Mouse (Mus musculus): ENCODE data around the gene Gabbr2.

Gabbr2 gene

GRCm38 (mm10) chr4:46991016-46991958, at the start of gene Gabbr2:
TSS of gene Gabbr2 (minus strand) at chr4:46991873.
- DNase-seq (ENCODE audit: low spot score), result no peak

- no peak for DNase-seq (ENCODE audit: low spot score)
Observed at GRCm38 (mm10) chr4:47039586-47039985, 47.9 kb upstream of the Gabbr2 start.

- peak; percentile 67 for DNase-seq (ENCODE audit: low spot score)
Observed at GRCm38 (mm10) chr4:47037321-47037657, 45.6 kb upstream of the Gabbr2 start.

GRCm38 (mm10) chr4:47036486-47037320, 45.0 kb upstream of the Gabbr2 start:
- no peak for DNase-seq (ENCODE audit: low spot score)

- DNase-seq (ENCODE audit: low spot score), result no peak
Observed at GRCm38 (mm10) chr4:47035536-47035935, 43.9 kb upstream of the Gabbr2 start.

GRCm38 (mm10) chr4:47032171-47032570, 40.5 kb upstream of the Gabbr2 start:
- no peak for DNase-seq (ENCODE audit: low spot score)

GRCm38 (mm10) chr4:47028791-47029190, 37.1 kb upstream of the Gabbr2 start:
- no peak for DNase-seq (ENCODE audit: low spot score)

- DNase-seq (ENCODE audit: low spot score), result no peak
Observed at GRCm38 (mm10) chr4:47023949-47024348, 32.3 kb upstream of the Gabbr2 start.

- no peak for DNase-seq (ENCODE audit: low spot score)
Observed at GRCm38 (mm10) chr4:47022804-47023603, 31.3 kb upstream of the Gabbr2 start.

GRCm38 (mm10) chr4:47020563-47020962, 28.9 kb upstream of the Gabbr2 start:
- peak; percentile 64 for DNase-seq (ENCODE audit: low spot score)

- DNase-seq (ENCODE audit: low spot score), result no peak
Observed at GRCm38 (mm10) chr4:47015156-47015555, 23.5 kb upstream of the Gabbr2 start.

- no peak for DNase-seq (ENCODE audit: low spot score)
Observed at GRCm38 (mm10) chr4:47012476-47012875, 20.8 kb upstream of the Gabbr2 start.

- DNase-seq (ENCODE audit: low spot score), result no peak
Observed at GRCm38 (mm10) chr4:47010400-47011231, 18.9 kb upstream of the Gabbr2 start.

- DNase-seq (ENCODE audit: low spot score), result no peak
Observed at GRCm38 (mm10) chr4:47000626-47001395, 9.1 kb upstream of the Gabbr2 start.

- DNase-seq (ENCODE audit: low spot score), result no peak
Observed at GRCm38 (mm10) chr4:46997969-46998368, 6.3 kb upstream of the Gabbr2 start.

GRCm38 (mm10) chr4:46992827-46993473, 1.3 kb upstream of the Gabbr2 start:
- DNase-seq (ENCODE audit: low spot score), result peak; percentile 69

GRCm38 (mm10) chr4:46991959-46992316, 265 bp upstream of the Gabbr2 start:
- no peak for DNase-seq (ENCODE audit: low spot score)

GRCm38 (mm10) chr4:46990281-46991015, 1.2 kb downstream of the Gabbr2 start:
- DNase-seq (ENCODE audit: low spot score), result no peak

GRCm38 (mm10) chr4:46989842-46990241, 1.8 kb downstream of the Gabbr2 start:
- no peak for DNase-seq (ENCODE audit: low spot score)
